Mouse (Mus musculus) heart, postnatal 0 days (tissue): Measurements from ENCODE around the gene Kat6b.

Experiments used
- CTCF ChIP-seq: IDR thresholded peaks from 2 replicates; pipeline ENCODE4 v1.5.1; 2016; ENCODE audit warnings: antibody characterized with exemption, control low read depth, low read depth
- EP300 ChIP-seq: IDR thresholded peaks from 2 replicates; pipeline ENCODE4 v1.6.1; 2016; ENCODE audit warnings: antibody characterized with exemption, low read depth

- TF ChIP-seq CTCF: no peak
- no peak for TF ChIP-seq EP300
Observed at GRCm38 (mm10) chr14:21470386-21470785, 10.8 kb upstream of the Kat6b start.
